Mouse (Mus musculus) megakaryocyte progenitor cell, adult 5-6 weeks (primary cell): ENCODE data around the gene Cd248. TPM values are rescaled to one million over a fixed set of nuclear protein-coding genes. Genes with fewer than 3 reads are reported as not detected.

Experiments
- ATAC-seq: replicated peaks from 2 replicates; pipeline ENCODE4 v1.8.0; 2016; ENCODE audit warnings: mild to moderate bottlenecking, moderate TSS enrichment, inconsistent platforms; ENCODE audit not compliant: poor library complexity
- total RNA-seq, 2 experiments: library from RNA; stranded (forward) in 1 of 2; stranded (reverse) in 1 of 2; fragments of 157-497, 149-512 nt in 1 of 2; fragments of 200-1000 nt in 1 of 2; gene quantifications; 2 replicates each; pipeline versions ENCODE4 v1.2.3 to v1.2.4; 2015 to 2017

Gene Cd248
- total RNA-seq, 2 experiments from 2014 or later, result 0.25 to 0.30 TPM

- ATAC-seq, result peak; percentile 47
Observed at GRCm38 (mm10) chr19:5098363-5099143, 30.7 kb downstream of the Cd248 start, which contains the start of gene Cnih2. Gene Cnih2 (minus strand): TSS chr19:5098521.

- no peak for ATAC-seq
Observed at GRCm38 (mm10) chr19:5106074-5106473, 38.2 kb downstream of the Cd248 start.

GRCm38 (mm10) chr19:5106731-5107191 lies 38.9 kb downstream of the Cd248 start, which contains the start of gene Rab1b:
Gene Rab1b (minus strand): TSS chr19:5107072.
- peak; percentile 94 for ATAC-seq

- no peak for ATAC-seq
Observed at GRCm38 (mm10) chr19:5107556-5108270, 39.8 kb downstream of the Cd248 start.

GRCm38 (mm10) chr19:5108271-5108575 lies 40.3 kb downstream of the Cd248 start:
- ATAC-seq, result peak; percentile 59; the same call in 1 of the 2 replicates

GRCm38 (mm10) chr19:5108702-5109101 lies 40.8 kb downstream of the Cd248 start:
- ATAC-seq, result no peak

- ATAC-seq, result no peak
Observed at GRCm38 (mm10) chr19:5109659-5110453, 42.0 kb downstream of the Cd248 start.

- no peak for ATAC-seq
Observed at GRCm38 (mm10) chr19:5113783-5114182, 45.9 kb downstream of the Cd248 start.

GRCm38 (mm10) chr19:5117494-5118383 lies 49.9 kb downstream of the Cd248 start:
- peak; percentile 88 for ATAC-seq

- no peak for ATAC-seq
Observed at GRCm38 (mm10) chr19:5118384-5118698, 50.5 kb downstream of the Cd248 start, which contains the start of gene Klc2. Gene Klc2 (minus strand): TSS chr19:5118560.

Other genes with a start within 250 kb of the Cd248 start
- 30.0 and 30.6 TPM in 2 replicates for gene Ccs, start 228.7 kb upstream of the Cd248 start, total RNA-seq (2015)
- 31.9 and 32.3 TPM in 2 replicates for gene Ccs, start 228.7 kb upstream of the Cd248 start, total RNA-seq (2017)
- gene Ccdc87, start 228.7 kb upstream of the Cd248 start, total RNA-seq (2015), result not detected in 2 replicates
- not detected in 2 replicates for gene Ccdc87, start 228.7 kb upstream of the Cd248 start, total RNA-seq (2017)
- 2.0 and 6.8 TPM in 2 replicates for gene Ctsf, start 212.9 kb upstream of the Cd248 start, total RNA-seq (2015)
- gene Ctsf, start 212.9 kb upstream of the Cd248 start, total RNA-seq (2017), result 2.9 and 11.5 TPM in 2 replicates
- 0.20 TPM in 1 of 2 replicates, not detected in the other for gene Actn3, start 190.2 kb upstream of the Cd248 start, total RNA-seq (2015)
- gene Actn3, start 190.2 kb upstream of the Cd248 start, total RNA-seq (2017), result not detected in 2 replicates
- gene Zdhhc24, start 189.4 kb upstream of the Cd248 start, total RNA-seq (2015), result 6.8 TPM in 2 replicates
- gene Zdhhc24, start 189.4 kb upstream of the Cd248 start, total RNA-seq (2017), result 3.6 and 6.8 TPM in 2 replicates
- 0.59 and 0.88 TPM in 2 replicates for gene Bbs1, start 161.4 kb upstream of the Cd248 start, total RNA-seq (2015)
- 2.2 and 3.2 TPM in 2 replicates for gene Bbs1, start 161.4 kb upstream of the Cd248 start, total RNA-seq (2017)
- 29.5 and 31.6 TPM in 2 replicates for gene Dpp3, start 139.8 kb upstream of the Cd248 start, total RNA-seq (2015)
- gene Dpp3, start 139.8 kb upstream of the Cd248 start, total RNA-seq (2017), result 46.3 and 47.9 TPM in 2 replicates
- gene Peli3, start 125.0 kb upstream of the Cd248 start, total RNA-seq (2015), result not detected in 2 replicates
- gene Peli3, start 125.0 kb upstream of the Cd248 start, total RNA-seq (2017), result not detected in 2 replicates
- 32.3 and 32.4 TPM in 2 replicates for gene Mrpl11, start 105.9 kb upstream of the Cd248 start, total RNA-seq (2015)
- gene Mrpl11, start 105.9 kb upstream of the Cd248 start, total RNA-seq (2017), result 51.6 and 63.6 TPM in 2 replicates
- gene Npas4, start 77.8 kb upstream of the Cd248 start, total RNA-seq (2015), result not detected in 2 replicates
- gene Npas4, start 77.8 kb upstream of the Cd248 start, total RNA-seq (2017), result not detected in 2 replicates
- 3.6 and 5.2 TPM in 2 replicates for gene Slc29a2, start 44.2 kb upstream of the Cd248 start, total RNA-seq (2015)
- 1.1 and 2.9 TPM in 2 replicates for gene Slc29a2, start 44.2 kb upstream of the Cd248 start, total RNA-seq (2017)
- 0.99 TPM in 1 of 2 replicates, not detected in the other for gene B4gat1, start 29.3 kb upstream of the Cd248 start, total RNA-seq (2015)
- gene B4gat1, start 29.3 kb upstream of the Cd248 start, total RNA-seq (2017), result 0.75 TPM in 1 of 2 replicates, not detected in the other
- gene AC124502.3, start 29.2 kb upstream of the Cd248 start, total RNA-seq (2015), result 6.1 and 6.4 TPM in 2 replicates
- 8.0 and 8.2 TPM in 2 replicates for gene AC124502.3, start 29.2 kb upstream of the Cd248 start, total RNA-seq (2017)
- 12.8 and 19.7 TPM in 2 replicates for gene Brms1, start 26.7 kb upstream of the Cd248 start, total RNA-seq (2015)
- gene Brms1, start 26.7 kb upstream of the Cd248 start, total RNA-seq (2017), result 36.6 and 39.8 TPM in 2 replicates
- 0.17 and 0.22 TPM in 2 replicates for gene Rin1, start 17.6 kb upstream of the Cd248 start, total RNA-seq (2015)
- 0.12 and 0.47 TPM in 2 replicates for gene Rin1, start 17.6 kb upstream of the Cd248 start, total RNA-seq (2017)
- gene Tmem151a, start 17.5 kb downstream of the Cd248 start, total RNA-seq (2015), result 0.02 TPM in 1 of 2 replicates, not detected in the other
- gene Tmem151a, start 17.5 kb downstream of the Cd248 start, total RNA-seq (2017), result not detected in 2 replicates
- gene Yif1a, start 20.5 kb downstream of the Cd248 start, total RNA-seq (2015), result 44.2 and 45.3 TPM in 2 replicates
- 9.1 and 12.3 TPM in 2 replicates for gene Yif1a, start 20.5 kb downstream of the Cd248 start, total RNA-seq (2017)
- 0.17 and 0.66 TPM in 2 replicates for gene Cnih2, start 30.4 kb downstream of the Cd248 start, total RNA-seq (2015)
- not detected in 2 replicates for gene Cnih2, start 30.4 kb downstream of the Cd248 start, total RNA-seq (2017)
- gene Rab1b, start 39.0 kb downstream of the Cd248 start, total RNA-seq (2015), result 50.8 and 56.7 TPM in 2 replicates
- gene Rab1b, start 39.0 kb downstream of the Cd248 start, total RNA-seq (2017), result 78.1 and 106 TPM in 2 replicates
- 1.2 and 1.6 TPM in 2 replicates for gene Klc2, start 50.5 kb downstream of the Cd248 start, total RNA-seq (2015)
- gene Klc2, start 50.5 kb downstream of the Cd248 start, total RNA-seq (2017), result 2.7 and 3.8 TPM in 2 replicates
- gene Pacs1, start 205.0 kb downstream of the Cd248 start, total RNA-seq (2015), result 14.8 and 16.2 TPM in 2 replicates
- 5.1 and 7.1 TPM in 2 replicates for gene Pacs1, start 205.0 kb downstream of the Cd248 start, total RNA-seq (2017)
- 119 and 147 TPM in 2 replicates for gene Sf3b2, start 227.4 kb downstream of the Cd248 start, total RNA-seq (2015)
- 239 and 261 TPM in 2 replicates for gene Sf3b2, start 227.4 kb downstream of the Cd248 start, total RNA-seq (2017)
- not detected in 2 replicates for gene Gal3st3, start 230.3 kb downstream of the Cd248 start, total RNA-seq (2015)
- gene Gal3st3, start 230.3 kb downstream of the Cd248 start, total RNA-seq (2017), result not detected in 2 replicates